Mouse (Mus musculus): ENCODE results near the gene Il34.

GRCm38 (mm10) chr8:110843207-110843606, 37.5 kb upstream of the Il34 start:
- no peak for TF ChIP-seq CTCF (IDR thresholded peaks at IDR 0.05; ENCODE audit: insufficient read depth, low read length)
- TF ChIP-seq POLR2A (IDR thresholded peaks at IDR 0.05; ENCODE audit: borderline replicate concordance, extremely low read depth, low read depth, low read length) = no peak

Data from lung, adult 2 months (tissue).